Mouse (Mus musculus) gastrocnemius, adult 18-20 months (tissue): ENCODE measurements around the gene Dzip1. TPM values are rescaled to one million over a fixed set of nuclear protein-coding genes. Genes with fewer than 3 reads are reported as not detected.

Experiments used
- DNase-seq: peaks from one replicate; pipeline ENCODE4 v3.0.0; 2021; ENCODE audit warnings: low spot score
- long read RNA-seq, 2 experiments: library from polyadenylated mRNA; stranded (forward); transcript quantifications; one replicate each; pipeline ENCODE4 v2.0.0; 2021
- total RNA-seq, 2 experiments: library from RNA; stranded (reverse); gene quantifications; 2 replicates each; pipeline ENCODE4 v1.2.3; 2021

Dzip1 gene
- 1 to 10 TPM; 1.9 to 2.1 TPM for total RNA-seq
- long read RNA-seq, experiment 1, result 0 reads
- long read RNA-seq, experiment 2, result 0 reads

GRCm38 (mm10) chr14:118924673-118925615 is at the start of gene Dzip1:
TSS of gene Dzip1 (minus strand) at chr14:118925460.
- peak; percentile 60 for DNase-seq

- no peak for DNase-seq
Measured at GRCm38 (mm10) chr14:118972268-118972667, 47.0 kb upstream of the Dzip1 start.

GRCm38 (mm10) chr14:118967646-118968045 is 42.4 kb upstream of the Dzip1 start:
- no peak for DNase-seq

- DNase-seq, result no peak
Measured at GRCm38 (mm10) chr14:118965356-118966000, 40.2 kb upstream of the Dzip1 start.

GRCm38 (mm10) chr14:118958010-118958409 is 32.8 kb upstream of the Dzip1 start:
- no peak for DNase-seq

- DNase-seq, result peak; percentile 12
Measured at GRCm38 (mm10) chr14:118951912-118952583, 26.8 kb upstream of the Dzip1 start.

- no peak for DNase-seq
Measured at GRCm38 (mm10) chr14:118948841-118949240, 23.6 kb upstream of the Dzip1 start.

- DNase-seq, result no peak
Measured at GRCm38 (mm10) chr14:118944702-118945101, 19.4 kb upstream of the Dzip1 start.

- DNase-seq, result no peak
Measured at GRCm38 (mm10) chr14:118942076-118942475, 16.8 kb upstream of the Dzip1 start.

- no peak for DNase-seq
Measured at GRCm38 (mm10) chr14:118940796-118941495, 15.7 kb upstream of the Dzip1 start.

GRCm38 (mm10) chr14:118938551-118938950 is 13.3 kb upstream of the Dzip1 start:
- DNase-seq, result peak; percentile 30

- peak; percentile 99 for DNase-seq
Measured at GRCm38 (mm10) chr14:118937533-118938492, 12.6 kb upstream of the Dzip1 start, which contains the start of gene Dnajc3. TSS of gene Dnajc3 (plus strand) at chr14:118937976.

- DNase-seq, result no peak
Measured at GRCm38 (mm10) chr14:118936952-118937351, 11.7 kb upstream of the Dzip1 start.

- DNase-seq, result no peak
Measured at GRCm38 (mm10) chr14:118936236-118936635, 11.0 kb upstream of the Dzip1 start.

- DNase-seq, result no peak
Measured at GRCm38 (mm10) chr14:118934686-118935085, 9.4 kb upstream of the Dzip1 start.

GRCm38 (mm10) chr14:118932956-118933355 is 7.7 kb upstream of the Dzip1 start:
- no peak for DNase-seq

- DNase-seq, result no peak
Measured at GRCm38 (mm10) chr14:118931181-118931580, 5.9 kb upstream of the Dzip1 start.

- DNase-seq, result no peak
Measured at GRCm38 (mm10) chr14:118930777-118931176, 5.5 kb upstream of the Dzip1 start.

- no peak for DNase-seq
Measured at GRCm38 (mm10) chr14:118929779-118930178, 4.5 kb upstream of the Dzip1 start.

- no peak for DNase-seq
Measured at GRCm38 (mm10) chr14:118928565-118928964, 3.3 kb upstream of the Dzip1 start.
